Mouse (Mus musculus) MEL (cell line): Measurements from ENCODE around the gene Stk11ip. TPM values are rescaled to one million over a fixed set of nuclear protein-coding genes. Genes with fewer than 3 reads are reported as not detected.

ENCODE experiments used
- DNase-seq: peaks from one replicate; pipeline ENCODE4 v3.0.0; 2011; ENCODE audit warnings: low read depth, low spot score
- H3K27ac ChIP-seq: 2 replicates; pipeline ENCODE4 v1.5.1; 2012; ENCODE audit warnings: low read depth, mild to moderate bottlenecking, control low read depth, low read length, moderate library complexity; ENCODE audit not compliant: control insufficient read depth
- H3K27me3 ChIP-seq, 2 experiments: fragments of 150-350 bp in 1 of 2; sonication (generic) in 1 of 2; 2 replicates each; pipeline ENCODE4 v1.6.1; 2012; ENCODE audit warnings: low read length in 2 of 2, mild to moderate bottlenecking in 2 of 2, improper control_type of control experiment in 1 of 2, moderate library complexity in 1 of 2; ENCODE audit not compliant: insufficient read depth in 2 of 2, control insufficient read depth in 1 of 2
- H3K36me3 ChIP-seq, 2 experiments: 2 replicates each; pipeline ENCODE4 v1.6.1; 2012 to 2014; ENCODE audit warnings: low read length in 2 of 2, improper control_type of control experiment in 1 of 2, inconsistent platforms in 1 of 2, mild to moderate bottlenecking in 1 of 2; ENCODE audit not compliant: insufficient read depth in 2 of 2, control insufficient read depth in 1 of 2
- H3K4me1 ChIP-seq, 2 experiments: fragments of 150-350 bp in 1 of 2; sonication (generic) in 1 of 2; 2 replicates each; pipeline ENCODE4 v1.6.1; 2012; ENCODE audit warnings: low read length in 2 of 2, improper control_type of control experiment in 1 of 2, mild to moderate bottlenecking in 1 of 2; ENCODE audit not compliant: insufficient read depth in 2 of 2, control insufficient read depth in 1 of 2
- H3K4me3 ChIP-seq, 2 experiments: fragments of 150-350 bp in 1 of 2; sonication (generic) in 1 of 2; 2 replicates each; pipeline ENCODE4 v1.5.1; 2012; ENCODE audit warnings: low read depth in 2 of 2, low read length in 2 of 2, mild to moderate bottlenecking in 2 of 2, moderate library complexity in 2 of 2, control low read depth in 1 of 2, improper control_type of control experiment in 1 of 2; ENCODE audit not compliant: control insufficient read depth in 1 of 2, insufficient read depth in 1 of 2
- H3K79me2 ChIP-seq: 2 replicates; pipeline ENCODE4 v1.6.1; 2012; ENCODE audit warnings: mild to moderate bottlenecking, low read length, moderate library complexity; ENCODE audit not compliant: control insufficient read depth, poor library complexity, insufficient read depth
- H3K9ac ChIP-seq: 2 replicates; pipeline ENCODE4 v1.6.1; 2012; ENCODE audit warnings: low read depth, mild to moderate bottlenecking, control low read depth, low read length, moderate library complexity; ENCODE audit not compliant: control insufficient read depth, poor library complexity, severe bottlenecking
- H3K9me3 ChIP-seq: fragments of 150-350 bp; sonication (generic); replicated peaks from 2 replicates; pipeline ENCODE4 v1.6.1; 2012; ENCODE audit warnings: mild to moderate bottlenecking, low read length, improper control_type of control experiment, moderate library complexity; ENCODE audit not compliant: insufficient read depth
- BHLHE40 ChIP-seq: IDR thresholded peaks from 2 replicates; pipeline ENCODE4 v1.6.1; 2012; ENCODE audit warnings: low read depth, mild to moderate bottlenecking, inconsistent platforms, low read length, improper control_type of control experiment, borderline replicate concordance
- CTCF ChIP-seq, 3 experiments: IDR thresholded peaks in 2 of 3; conservative IDR thresholded peaks in 1 of 3; 2 replicates each; pipeline ENCODE4 v1.5.1; 2011 to 2012; ENCODE audit warnings: low read length in 3 of 3, low read depth in 2 of 3, mild to moderate bottlenecking in 2 of 3, improper control_type of control experiment in 1 of 3, inconsistent platforms in 1 of 3, mixed read lengths in 1 of 3, moderate library complexity in 1 of 3; ENCODE audit not compliant: control insufficient read depth in 1 of 3, insufficient read depth in 1 of 3, poor library complexity in 1 of 3, severe bottlenecking in 1 of 3
- E2F4 ChIP-seq: IDR thresholded peaks from 2 replicates; pipeline ENCODE4 v1.6.1; 2011; ENCODE audit warnings: low read depth, low read length, improper control_type of control experiment, borderline replicate concordance
- EP300 ChIP-seq, 2 experiments: IDR thresholded peaks; 2 replicates each; pipeline ENCODE4 v1.6.1; 2011; ENCODE audit warnings: improper control_type of control experiment in 2 of 2, low read length in 2 of 2, low read depth in 1 of 2, mild to moderate bottlenecking in 1 of 2
- ETS1 ChIP-seq: IDR thresholded peaks from 2 replicates; pipeline ENCODE4 v1.6.1; 2012; ENCODE audit warnings: low read depth, mild to moderate bottlenecking, inconsistent platforms, low read length, improper control_type of control experiment, moderate library complexity
- GABPA ChIP-seq: IDR thresholded peaks from 2 replicates; pipeline ENCODE4 v1.6.1; 2012; ENCODE audit warnings: low read depth, mild to moderate bottlenecking, inconsistent platforms, low read length, improper control_type of control experiment, moderate library complexity
- HCFC1 ChIP-seq: IDR thresholded peaks from 2 replicates; pipeline ENCODE4 v1.6.1; 2012; ENCODE audit warnings: low read depth, mild to moderate bottlenecking, inconsistent platforms, low read length, improper control_type of control experiment, moderate library complexity
- MAFK ChIP-seq: IDR thresholded peaks from 2 replicates; pipeline ENCODE4 v1.6.1; 2011; ENCODE audit warnings: low read depth, mild to moderate bottlenecking, low read length, improper control_type of control experiment, borderline replicate concordance
- MAX ChIP-seq: IDR thresholded peaks from 2 replicates; pipeline ENCODE4 v1.6.1; 2011; ENCODE audit warnings: low read length, improper control_type of control experiment
- MAZ ChIP-seq: IDR thresholded peaks from 2 replicates; pipeline ENCODE4 v1.6.1; 2012; ENCODE audit warnings: low read depth, mild to moderate bottlenecking, inconsistent platforms, low read length, improper control_type of control experiment
- MXI1 ChIP-seq: IDR thresholded peaks from 2 replicates; pipeline ENCODE4 v1.6.1; 2011; ENCODE audit warnings: mild to moderate bottlenecking, low read depth, low read length, improper control_type of control experiment
- MYB ChIP-seq: IDR thresholded peaks from 2 replicates; pipeline ENCODE4 v1.6.1; 2011; ENCODE audit warnings: mild to moderate bottlenecking, low read depth, low read length, improper control_type of control experiment
- POLR2AphosphoS2 ChIP-seq: IDR thresholded peaks from 2 replicates; pipeline ENCODE4 v1.6.1; 2011; ENCODE audit warnings: low read length, improper control_type of control experiment
- RAD21 ChIP-seq: IDR thresholded peaks from 2 replicates; pipeline ENCODE4 v1.6.1; 2011; ENCODE audit warnings: mild to moderate bottlenecking, low read depth, low read length, improper control_type of control experiment
- SMC3 ChIP-seq: IDR thresholded peaks from 2 replicates; pipeline ENCODE4 v1.6.1; 2011; ENCODE audit warnings: low read depth, low read length, improper control_type of control experiment
- UBTF ChIP-seq: IDR thresholded peaks from 2 replicates; pipeline ENCODE4 v1.6.1; 2012; ENCODE audit warnings: low read depth, mild to moderate bottlenecking, inconsistent platforms, low read length, improper control_type of control experiment, moderate library complexity, borderline replicate concordance; ENCODE audit not compliant: insufficient read depth
- USF1 ChIP-seq: IDR thresholded peaks from 2 replicates; pipeline ENCODE4 v1.6.1; 2014; ENCODE audit warnings: low read depth, mild to moderate bottlenecking, inconsistent platforms, low read length, improper control_type of control experiment, moderate library complexity
- ZMIZ1 ChIP-seq: IDR thresholded peaks from 2 replicates; pipeline ENCODE4 v1.6.1; 2012; ENCODE audit warnings: low read depth, mild to moderate bottlenecking, inconsistent platforms, low read length, improper control_type of control experiment, moderate library complexity
- polyA plus RNA-seq, 2 experiments: library from polyadenylated mRNA; stranded (reverse) in 1 of 2; unstranded in 1 of 2; fragments of >175 nt in 1 of 2; fragments of >200 nt in 1 of 2; gene quantifications; 2 replicates each; pipeline versions ENCODE4 v1.2.1 to v1.2.4; 2012; ENCODE audit warnings: low replicate concordance in 2 of 2, low read depth in 1 of 2; ENCODE audit not compliant: insufficient read length in 2 of 2, insufficient read depth in 1 of 2, missing spikeins in 1 of 2
- total RNA-seq: library from RNA; depleted of rRNA; stranded (reverse); fragments of 300-350 nt; gene quantifications from 2 replicates; pipeline ENCODE4 v1.2.3, GENCODE M21; 2012

Stk11ip gene
- total and polyA plus RNA-seq, 3 experiments: 10.2 to 29.4 TPM; not detected in 1

DNA sequence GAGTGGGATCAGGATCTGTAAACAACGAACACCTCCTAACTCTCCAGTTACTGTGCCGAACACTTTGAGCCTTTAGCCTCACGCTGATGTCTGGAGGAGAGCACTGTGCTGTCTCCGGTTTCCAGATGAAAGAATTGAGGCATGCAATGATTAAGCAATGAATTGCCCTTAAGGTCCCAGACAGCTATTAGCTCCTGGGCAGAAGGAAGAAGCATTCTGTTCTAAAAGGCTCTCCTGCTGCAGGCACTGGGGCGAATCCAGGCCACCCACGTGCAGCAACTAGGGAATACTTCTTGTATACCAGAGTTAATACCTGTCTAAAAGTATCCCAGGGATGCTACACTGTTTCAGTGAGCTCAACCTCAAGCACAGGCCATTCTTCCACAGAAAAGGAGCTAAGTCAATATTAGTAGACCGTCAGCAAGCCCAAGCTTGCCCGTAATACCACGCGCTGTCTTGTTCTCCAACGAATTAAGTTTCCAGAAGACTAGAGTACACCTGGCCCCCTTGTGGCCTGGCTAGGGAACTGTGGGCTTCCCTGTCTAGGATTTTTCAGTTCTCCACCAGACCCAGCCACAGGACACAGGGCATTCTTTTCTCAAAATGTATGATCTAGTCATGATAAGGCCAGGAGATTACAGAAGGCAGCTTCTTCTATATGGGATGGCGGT, 26.3 kb upstream of the Stk11ip start:
- Histone ChIP-seq H3K4me3 (no peak overlapping the region), H3K79me2 (no peaks in the 10 kb centered on the region), H3K4me1 (no peaks in the 10 kb centered on the region), H3K9me3 (no peaks in the 10 kb centered on the region), H3K27me3 (0 out of 4 replicates have a peak, but pooled peaks cover 0 to 1% of the 10 kb centered on the region in 2 experiments)
- TF ChIP-seq ZMIZ1 (no peak), RAD21 (peak; percentile 29), BHLHE40 (no peak), POLR2AphosphoS2 (no peak), EP300 (IDR thresholded peaks at IDR 0.05; ENCODE audit: low read depth in 1 of 2, low read length in 2 of 2) (no peak), SMC3 (peak; percentile 64), E2F4 (no peak), MXI1 (no peak), UBTF (no peak), CTCF (IDR thresholded peaks at IDR 0.05 in 2 of 3, conservative IDR thresholded peaks at IDR 0.05 in 1 of 3; ENCODE audit: control insufficient read depth in 1 of 3, insufficient read depth in 1 of 3, low read depth in 2 of 3, low read length in 3 of 3, poor library complexity in 1 of 3, severe bottlenecking in 1 of 3) (peak; percentile 61 to 67 (median 66)), HCFC1 (no peak), MAFK (no peak), ETS1 (no peak), USF1 (no peak)
- TF ChIP-seq, all 39 proteins: peak for 3
- Histone ChIP-seq H3K27ac (no peak overlapping the region), H3K36me3 (no peaks in the 10 kb centered on the region), H3K9ac (no peak overlapping the region)
- DNase-seq: peak; percentile 29

DNA sequence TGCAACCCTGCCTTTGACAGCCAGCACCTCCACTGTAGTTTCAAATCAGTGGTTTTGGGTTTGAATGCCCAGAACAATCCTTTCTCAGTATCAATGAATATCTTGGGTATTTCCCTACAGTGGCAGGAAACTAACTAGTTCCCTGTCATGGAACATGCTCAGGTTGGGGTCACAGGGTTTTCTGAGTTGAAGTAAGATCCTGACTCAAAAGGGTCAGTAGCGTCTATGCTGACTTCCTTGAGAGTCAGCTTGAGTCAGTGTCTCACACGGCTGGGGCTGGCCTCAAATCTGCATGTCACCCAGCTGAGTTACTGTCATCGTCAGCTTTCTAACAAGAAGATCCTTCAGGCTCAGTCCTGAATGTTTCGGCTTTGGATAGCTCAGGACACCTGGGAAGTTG, 22.4 kb upstream of the Stk11ip start:
- Histone ChIP-seq H3K36me3 (no peaks in the 10 kb centered on the region), H3K79me2 (no peaks in the 10 kb centered on the region), H3K27me3 (0 out of 4 replicates have a peak, but pooled peaks cover 0 to 1% of the 10 kb centered on the region in 2 experiments), H3K27ac (no peak overlapping the region), H3K4me3 (no peak overlapping the region), H3K9me3 (no peaks in the 10 kb centered on the region), H3K9ac (no peak overlapping the region), H3K4me1 (no peaks in the 10 kb centered on the region)
- TF ChIP-seq MYB (no peak), MAFK (no peak), MAZ (no peak), RAD21 (no peak), GABPA (no peak), UBTF (no peak), BHLHE40 (no peak), MAX (no peak)
- DNase-seq: no peak
